Mouse (Mus musculus): ENCODE measurements around the gene Dlx5. TPM values are rescaled to one million over a fixed set of nuclear protein-coding genes. Genes with fewer than 3 reads are reported as not detected.

Dlx5 gene
- total and polyA plus RNA-seq, 3 experiments, result not detected

DNA sequence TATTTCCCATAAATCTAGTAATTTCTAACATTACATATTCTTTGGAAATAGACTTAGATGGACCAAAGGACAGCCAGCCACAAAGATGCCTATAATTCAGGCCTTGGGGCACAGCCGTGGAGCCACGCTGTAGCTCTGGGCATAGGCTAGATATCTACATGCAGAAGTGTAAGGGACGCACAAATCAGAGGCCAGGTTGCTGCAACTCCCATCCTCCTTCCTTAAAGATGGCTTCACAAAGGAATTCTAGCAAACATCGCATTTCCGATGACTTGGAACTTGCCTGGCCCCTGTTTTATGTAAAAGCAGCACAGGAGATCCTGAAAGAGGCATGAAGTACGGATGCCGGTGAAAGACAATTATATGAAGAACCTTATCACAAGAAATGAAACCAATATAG, 5.2 kb downstream of the Dlx5 start:
- Histone ChIP-seq H3K4me2 (ENCODE audit: insufficient read depth, low read depth, poor library complexity, severe bottlenecking) (no peak overlapping the region), H3K36me3 (replicated peaks in 1 of 2; ENCODE audit: control insufficient read depth in 1 of 2, insufficient read depth in 1 of 2, low read length in 1 of 2) (no peaks in the 10 kb centered on the region), H3K4me3 (replicated peaks in 1 of 3; ENCODE audit: low read depth in 2 of 3, low read length in 2 of 3, poor library complexity in 1 of 3) (no peak overlapping the region), H3K27ac (ENCODE audit: insufficient read depth, low read depth) (no peak overlapping the region), H3K4me1 (ENCODE audit: control insufficient read depth in 1 of 2, insufficient read depth in 2 of 2) (no peaks in the 10 kb centered on the region), H3K9me3 (replicated peaks; ENCODE audit: low read length) (peaks cover 1% of the 10 kb centered on the region), H3K79me2 (replicated peaks; ENCODE audit: control insufficient read depth, extremely low read depth, insufficient read depth, poor library complexity, severe bottlenecking) (no peaks in the 10 kb centered on the region), H3K9ac (ENCODE audit: insufficient read depth, low read depth) (no peak overlapping the region), H3K27me3 (replicated peaks) (no peaks in the 10 kb centered on the region)
- in situ Hi-C loops (cut with MboI; ENCODE audit: low pct_ligation_motif_present, low pct_unique_long_range_greater_than_20kb, low sequenced_read_pairs) (loop anchor here (25.0 kb wide), 2 partner anchors 589 to 764 kb away; no protein-coding TSS in a partner anchor), dilution Hi-C loops (cut with MboI; ENCODE audit: extremely low pct_ligation_motif_present, extremely low pct_unique_long_range_greater_than_20kb, low sequenced_read_pairs) (no loop called here)
- TF ChIP-seq CHD1 (IDR thresholded peaks at IDR 0.05; ENCODE audit: low read depth, low read length) (no peak), CTCF (conservative IDR thresholded peaks at IDR 0.05 in 1 of 2, IDR thresholded peaks at IDR 0.05 in 1 of 2; ENCODE audit: low read depth in 2 of 2, low read length in 2 of 2) (no peak), JUN (IDR thresholded peaks at IDR 0.05; ENCODE audit: insufficient read depth, low read depth, low read length) (no peak), UBTF (IDR thresholded peaks at IDR 0.05; ENCODE audit: low read depth, low read length) (no peak), MAZ (IDR thresholded peaks at IDR 0.05; ENCODE audit: low read depth, low read length) (no peak), RAD21 (IDR thresholded peaks at IDR 0.05; ENCODE audit: low read depth, low read length) (no peak), PAX5 (IDR thresholded peaks at IDR 0.05; ENCODE audit: low read length) (no peak), JUND (conservative IDR thresholded peaks at IDR 0.05; ENCODE audit: low read depth, low read length) (no peak), SMC3 (IDR thresholded peaks at IDR 0.05; ENCODE audit: low read depth, low read length) (no peak), NRF1 (IDR thresholded peaks at IDR 0.05; ENCODE audit: low read depth, low read length) (no peak), USF2 (conservative IDR thresholded peaks at IDR 0.05; ENCODE audit: low read depth, low read length) (no peak), ZNF384 (IDR thresholded peaks at IDR 0.05; ENCODE audit: low read depth, low read length) (no peak), KAT2A (IDR thresholded peaks at IDR 0.05; ENCODE audit: insufficient replicate concordance, low read length) (no peak)
- no peak for DNase-seq (ENCODE audit: extremely low read depth)

DNA sequence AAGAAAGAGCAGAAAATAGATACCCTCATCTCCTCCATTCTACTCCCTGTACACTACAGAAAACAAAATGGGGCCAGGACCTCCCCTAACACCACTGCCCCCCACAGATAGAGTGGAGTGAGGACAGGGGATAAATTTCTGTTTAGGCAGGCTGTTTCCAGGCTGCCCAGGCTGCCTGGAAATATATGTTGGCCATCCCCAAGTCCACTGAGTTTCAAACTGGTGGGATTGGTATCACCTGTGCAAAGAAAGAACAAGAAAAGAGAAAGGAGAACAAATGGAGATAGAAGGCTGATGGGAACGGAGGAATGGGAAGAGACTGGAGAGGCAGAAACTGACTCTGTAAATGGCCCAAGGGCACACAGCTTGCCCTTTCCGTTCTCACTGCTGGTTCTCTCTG, 5.7 kb downstream of the Dlx5 start:
- Histone ChIP-seq H3K9ac (ENCODE audit: insufficient read depth, low read depth) (no peak overlapping the region), H3K4me3 (replicated peaks in 1 of 3; ENCODE audit: low read depth in 2 of 3, low read length in 2 of 3, poor library complexity in 1 of 3) (no peak overlapping the region), H3K27me3 (replicated peaks) (no peaks in the 10 kb centered on the region), H3K27ac (ENCODE audit: insufficient read depth, low read depth) (no peak overlapping the region), H3K79me2 (replicated peaks; ENCODE audit: control insufficient read depth, extremely low read depth, insufficient read depth, poor library complexity, severe bottlenecking) (no peaks in the 10 kb centered on the region), H3K9me3 (replicated peaks; ENCODE audit: low read length) (no peaks in the 10 kb centered on the region), H3K36me3 (replicated peaks in 1 of 2; ENCODE audit: control insufficient read depth in 1 of 2, insufficient read depth in 1 of 2, low read length in 1 of 2) (no peaks in the 10 kb centered on the region), H3K4me1 (ENCODE audit: control insufficient read depth in 1 of 2, insufficient read depth in 2 of 2) (no peaks in the 10 kb centered on the region), H3K4me2 (ENCODE audit: insufficient read depth, low read depth, poor library complexity, severe bottlenecking) (no peak overlapping the region)
- in situ Hi-C loops (cut with MboI; ENCODE audit: low pct_ligation_motif_present, low pct_unique_long_range_greater_than_20kb, low sequenced_read_pairs), result loop anchor here (25.0 kb wide), 2 partner anchors 589 to 764 kb away; no protein-coding TSS in a partner anchor
- DNase-seq (ENCODE audit: extremely low read depth), result no peak
- TF ChIP-seq ZMIZ1 (IDR thresholded peaks at IDR 0.05; ENCODE audit: low read depth, low read length), result no peak
- dilution Hi-C loops (cut with MboI; ENCODE audit: extremely low pct_ligation_motif_present, extremely low pct_unique_long_range_greater_than_20kb, low sequenced_read_pairs), result no loop called here

DNA sequence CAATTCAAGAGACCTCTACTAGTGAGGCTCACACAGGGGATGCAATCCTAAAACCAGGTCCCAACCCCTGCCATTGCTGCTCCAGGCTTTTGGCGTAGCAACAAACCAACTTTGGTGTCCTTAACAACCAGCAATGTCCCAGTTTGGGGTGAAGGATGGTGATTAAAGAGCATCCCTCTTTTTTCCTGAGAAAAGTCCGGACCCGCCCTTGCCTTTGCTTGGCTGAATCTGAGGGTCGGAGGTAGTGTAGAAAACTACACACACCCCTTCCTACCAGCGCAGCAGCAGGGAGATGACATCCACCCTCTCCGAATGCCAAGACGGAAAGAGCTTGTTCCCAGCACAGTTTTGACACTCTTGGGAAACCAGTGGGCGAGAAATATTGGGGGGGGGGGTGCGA, 6.2 kb downstream of the Dlx5 start:
- Histone ChIP-seq H3K79me2 (replicated peaks; ENCODE audit: control insufficient read depth, extremely low read depth, insufficient read depth, poor library complexity, severe bottlenecking) (no peaks in the 10 kb centered on the region), H3K4me1 (ENCODE audit: control insufficient read depth in 1 of 2, insufficient read depth in 2 of 2) (no peaks in the 10 kb centered on the region), H3K4me3 (replicated peaks in 1 of 3; ENCODE audit: low read depth in 2 of 3, low read length in 2 of 3, poor library complexity in 1 of 3) (no peak overlapping the region), H3K9me3 (replicated peaks; ENCODE audit: low read length) (no peaks in the 10 kb centered on the region), H3K27ac (ENCODE audit: insufficient read depth, low read depth) (no peak overlapping the region), H3K9ac (ENCODE audit: insufficient read depth, low read depth) (no peak overlapping the region), H3K4me2 (ENCODE audit: insufficient read depth, low read depth, poor library complexity, severe bottlenecking) (no peak overlapping the region), H3K36me3 (replicated peaks in 1 of 2; ENCODE audit: control insufficient read depth in 1 of 2, insufficient read depth in 1 of 2, low read length in 1 of 2) (no peaks in the 10 kb centered on the region), H3K27me3 (replicated peaks) (no peaks in the 10 kb centered on the region)
- in situ Hi-C loops (cut with MboI; ENCODE audit: low pct_ligation_motif_present, low pct_unique_long_range_greater_than_20kb, low sequenced_read_pairs) (loop anchor here (25.0 kb wide), 2 partner anchors 588 to 763 kb away; no protein-coding TSS in a partner anchor), dilution Hi-C loops (cut with MboI; ENCODE audit: extremely low pct_ligation_motif_present, extremely low pct_unique_long_range_greater_than_20kb, low sequenced_read_pairs) (no loop called here)
- DNase-seq (ENCODE audit: extremely low read depth), result no peak
- TF ChIP-seq USF2 (conservative IDR thresholded peaks at IDR 0.05; ENCODE audit: low read depth, low read length), result no peak
- no peak for TF ChIP-seq SIN3A (IDR thresholded peaks at IDR 0.05; ENCODE audit: low read length)
- no peak for TF ChIP-seq RCOR1 (conservative IDR thresholded peaks at IDR 0.05; ENCODE audit: low read depth, low read length)
- TF ChIP-seq NRF1 (IDR thresholded peaks at IDR 0.05; ENCODE audit: low read depth, low read length), result no peak

All from CH12.LX (cell line).